ENCODE assay signal across 8 mouse cellular contexts in the genomic region with DNA sequence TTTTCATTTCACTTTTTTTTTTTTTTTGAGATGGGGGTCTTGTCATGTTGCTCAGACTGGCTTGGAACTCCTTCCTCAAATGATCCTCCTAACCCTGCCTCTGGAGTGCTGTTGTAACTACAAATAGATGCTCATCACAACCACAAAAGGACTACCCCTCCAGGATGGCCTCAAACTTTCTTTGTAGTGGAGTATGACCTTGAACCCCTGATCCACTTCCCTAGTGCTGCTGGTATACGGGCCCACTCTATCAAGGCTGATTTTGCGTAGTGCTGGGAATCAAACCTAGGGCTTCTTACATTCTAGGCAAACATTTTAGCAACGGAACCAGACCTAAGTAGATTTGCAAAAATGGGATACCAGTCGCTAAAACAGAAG. TPM values are rescaled to one million over a fixed set of nuclear protein-coding genes. Genes with fewer than 3 reads are reported as not detected.
DNase-seq lines count a peak whose midpoint lies in the region; ATAC-seq and TF ChIP-seq lines count a peak whose summit lies in the region.

No protein-coding gene starts in this region.

- no peak for ATAC-seq in lung, postnatal 0 days
- no peak for ATAC-seq in hindbrain, postnatal 0 days
- no peak for ATAC-seq in midbrain, postnatal 0 days (ENCODE audit: low FRiP score)
- ATAC-seq in megakaryocyte-erythroid progenitor cell, adult 5-6 weeks (replicated peaks; ENCODE audit: low FRiP score, low TSS enrichment, poor library complexity, severe bottlenecking) = no peak

- H3K9ac ChIP-seq in lung, postnatal 0 days (replicated peaks; ENCODE audit: low read depth) = peak overlapping the region; percentile 21; the same call in 1 of the 2 replicates
- no peak overlapping the region for H3K9ac ChIP-seq in hindbrain, postnatal 0 days (replicated peaks; ENCODE audit: low read length)
- H3K9ac ChIP-seq in midbrain, postnatal 0 days (replicated peaks; ENCODE audit: low read length, poor library complexity, severe bottlenecking) = no peak overlapping the region

- H3K36me3 ChIP-seq in lung, postnatal 0 days (ENCODE audit: insufficient read depth, low read length) = no peaks in the 10 kb centered on the region
- no peaks in the 10 kb centered on the region for H3K36me3 ChIP-seq in hindbrain, postnatal 0 days (ENCODE audit: insufficient read depth, low read length)
- no peaks in the 10 kb centered on the region for H3K36me3 ChIP-seq in midbrain, postnatal 0 days (ENCODE audit: insufficient read depth, low read length)

- H3K4me2 ChIP-seq in lung, postnatal 0 days (replicated peaks; ENCODE audit: low read depth, low read length) = peak overlapping the region; percentile 79
- H3K4me2 ChIP-seq in hindbrain, postnatal 0 days (ENCODE audit: low read depth, low read length) = peak overlapping the region; percentile 80
- H3K4me2 ChIP-seq in midbrain, postnatal 0 days (ENCODE audit: low read depth, low read length, poor library complexity, severe bottlenecking) = peak overlapping the region; percentile 74

- H3K4me3 ChIP-seq in lung, postnatal 0 days (ENCODE audit: low read depth, low read length) = peak overlapping the region; percentile 96
- H3K4me3 ChIP-seq in hindbrain, postnatal 0 days (ENCODE audit: low read length) = peak overlapping the region; percentile 93
- peak overlapping the region; percentile 88 for H3K4me3 ChIP-seq in midbrain, postnatal 0 days (ENCODE audit: low read depth, low read length)

- H3K27me3 ChIP-seq in lung, postnatal 0 days (replicated peaks; ENCODE audit: insufficient read depth, low read length) = no peaks in the 10 kb centered on the region
- no peaks in the 10 kb centered on the region for H3K27me3 ChIP-seq in hindbrain, postnatal 0 days (ENCODE audit: insufficient read depth, low read length)
- no peaks in the 10 kb centered on the region for H3K27me3 ChIP-seq in midbrain, postnatal 0 days (ENCODE audit: insufficient read depth, low read length)

- 24% methylated on average over 4 of the region's 4 CpGs for WGBS in lung, postnatal 0 days
- WGBS in hindbrain, postnatal 0 days = 22% methylated on average over 4 of the region's 4 CpGs
- 18% methylated on average over 4 of the region's 4 CpGs for WGBS in midbrain, postnatal 0 days

- H3K9me3 ChIP-seq in lung, postnatal 0 days (ENCODE audit: low read length) = no peaks in the 10 kb centered on the region
- H3K9me3 ChIP-seq in hindbrain, postnatal 0 days (ENCODE audit: low read length) = no peaks in the 10 kb centered on the region
- no peaks in the 10 kb centered on the region for H3K9me3 ChIP-seq in midbrain, postnatal 0 days (ENCODE audit: low read length)

- peaks cover 12% of the 10 kb centered on the region; the same call in 1 of the 2 replicates for H3K4me1 ChIP-seq in lung, postnatal 0 days (ENCODE audit: insufficient read depth, low read depth, low read length)
- H3K4me1 ChIP-seq in hindbrain, postnatal 0 days (ENCODE audit: insufficient read depth, low read length) = no peaks in the 10 kb centered on the region
- peaks cover 6% of the 10 kb centered on the region; the same call in 1 of the 2 replicates for H3K4me1 ChIP-seq in midbrain, postnatal 0 days (ENCODE audit: insufficient read depth, low read length)

- peak overlapping the region; percentile 40; the same call in 1 of the 2 replicates for H3K27ac ChIP-seq in lung, postnatal 0 days (ENCODE audit: low read length)
- H3K27ac ChIP-seq in hindbrain, postnatal 0 days = peak overlapping the region; percentile 83; the same call in 1 of the 2 replicates
- no peak overlapping the region for H3K27ac ChIP-seq in midbrain, postnatal 0 days (ENCODE audit: low read depth, low read length)

- TF ChIP-seq CTCF in lung, postnatal 0 days (IDR thresholded peaks at IDR 0.05) = no peak
- TF ChIP-seq CTCF in hindbrain, postnatal 0 days (IDR thresholded peaks at IDR 0.05; ENCODE audit: low read depth) = no peak
- TF ChIP-seq CTCF in midbrain, postnatal 0 days (IDR thresholded peaks at IDR 0.05) = no peak

- peak; percentile 24 to 72 for DNase-seq in adrenal gland, adult (ENCODE audit: inconsistent age in 2 of 2, low spot score in 1 of 2)
- DNase-seq in adrenal gland, adult 18-20 months (ENCODE audit: low spot score in 2 of 2) = no peak
- no peak for DNase-seq in lung, postnatal 0 days (ENCODE audit: low spot score)
- DNase-seq in lung, postnatal 25 days (ENCODE audit: low spot score) = no peak
- DNase-seq in hindbrain, postnatal 0 days (ENCODE audit: low spot score) = no peak
- DNase-seq in midbrain, postnatal 0 days (ENCODE audit: low spot score) = no peak
- DNase-seq in gastrocnemius, adult 8-10 months (ENCODE audit: low spot score in 2 of 2) = no peak

- no peak for TF ChIP-seq EP300 in lung, postnatal 0 days (IDR thresholded peaks at IDR 0.05)

RNA-seq across cellular contexts. Expression of a gene that starts 0.9 kb away (rescaled TPM):
- total RNA-seq in adrenal gland, adult 18-20 months (2021) = 100 to 1,000 TPM in 1 of 2 experiments, 10 to 100 TPM in 1; 83.0 to 123 TPM
- polyA plus RNA-seq in lung, postnatal 0 days (2015; fragmentation: Nextera tagmentation; extraction: Ambion mirVana) = 42.8 and 60.1 TPM in 2 replicates
- total RNA-seq in hindbrain, postnatal 0 days (2014; rRNA removed) = 24.3 and 26.5 TPM in 2 replicates
- 9.8 and 10.4 TPM in 2 replicates for polyA plus RNA-seq in hindbrain, postnatal 0 days (2015; fragmentation: Nextera tagmentation; extraction: Ambion mirVana)
- total RNA-seq in midbrain, postnatal 0 days (2014; rRNA removed) = 21.6 and 25.7 TPM in 2 replicates
- polyA plus RNA-seq in midbrain, postnatal 0 days (2015; fragmentation: Nextera tagmentation; extraction: Ambion mirVana) = 8.1 and 8.6 TPM in 2 replicates
- 56.7 and 62.3 TPM in 2 replicates for total RNA-seq in megakaryocyte-erythroid progenitor cell, adult 5-6 weeks (2014; fragmentation: Nextera tagmentation)
- 55.2 and 63.7 TPM in 2 replicates for total RNA-seq in megakaryocyte-erythroid progenitor cell, adult 5-6 weeks (2017)
- 10 to 100 TPM; 62.2 to 64.9 (median 63.9) TPM for total RNA-seq in gastrocnemius, adult 8-10 months (2022)

Comparison
In these comparisons a context has a peak if more than half of its experiments do, and no peak if none do; other contexts are left out.
1. DNase-seq: peak in adrenal gland, adult (2 of 2); none in adrenal gland, adult 18-20 months (0 of 2), lung, postnatal 0 days (single experiment), lung, postnatal 25 days (single experiment), hindbrain, postnatal 0 days (single experiment), midbrain, postnatal 0 days (single experiment) and gastrocnemius, adult 8-10 months (0 of 2).
2. Peak in every context shown above with its lines, with median percentiles within 50 percentile points of each other: H3K4me2 ChIP-seq and H3K4me3 ChIP-seq.